Mouse (Mus musculus): ENCODE data around the gene Ubald2. TPM values are rescaled to one million over a fixed set of nuclear protein-coding genes. Genes with fewer than 3 reads are reported as not detected.

Ubald2 gene
- total RNA-seq (2014; rRNA removed) (16.1 and 16.6 TPM in 2 replicates), polyA plus RNA-seq (2012; rRNA removed) (45.7 and 72.0 TPM in 2 replicates)

DNA sequence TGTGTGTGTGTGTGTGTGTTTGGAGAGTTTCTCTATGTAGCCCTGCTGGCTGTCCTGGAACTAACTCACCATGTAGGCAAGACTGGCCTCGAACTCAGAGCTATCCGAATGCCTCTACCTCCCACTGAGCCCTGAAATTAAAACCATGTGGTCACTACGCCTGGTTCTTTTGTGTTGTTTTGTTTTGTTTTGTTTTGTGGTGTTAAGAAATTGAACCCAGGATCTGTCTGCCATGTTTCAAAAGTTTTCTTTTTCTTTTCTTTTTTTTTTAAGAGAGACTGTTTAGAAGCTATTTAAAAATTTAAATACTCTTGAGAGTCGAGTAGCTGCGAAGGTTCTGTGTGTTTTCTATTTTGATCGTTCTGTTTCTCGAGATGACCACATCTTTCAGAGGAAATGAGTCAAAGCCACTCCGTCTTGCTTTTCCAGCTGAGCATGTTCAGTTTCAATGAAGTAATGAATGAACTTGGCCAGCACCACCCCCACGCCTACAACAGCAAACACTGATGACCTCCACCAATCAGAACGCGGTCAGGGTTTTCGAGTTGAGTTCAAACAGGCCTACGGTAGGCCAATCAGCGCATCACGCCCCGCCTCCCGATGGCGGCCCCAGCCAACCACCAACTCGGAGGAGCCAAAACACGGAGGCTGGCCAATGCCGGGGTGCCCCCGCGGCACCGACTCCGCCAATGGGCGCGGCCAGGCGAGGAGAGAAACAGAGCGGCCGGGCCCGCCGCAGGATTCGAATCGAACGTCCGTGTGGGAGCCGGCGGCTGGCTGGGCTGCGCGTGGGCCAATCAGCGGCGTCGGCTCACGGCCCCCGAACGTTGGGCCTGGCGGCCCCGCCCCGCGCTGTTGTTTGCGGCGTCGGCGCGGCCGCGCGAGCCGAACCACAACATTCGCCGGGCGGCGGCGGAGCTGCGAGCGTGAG lies at the start of gene Ubald2:
Gene Ubald2, plus strand, starts transcription at position 739 of the 931 bp plus-strand sequence.
- Histone ChIP-seq H3K4me1 (ENCODE audit: control insufficient read depth, insufficient read depth, low read length) (peaks cover 8% of the 10 kb centered on the region; the same call in 1 of the 2 replicates), H3K27me3 (ENCODE audit: control insufficient read depth, insufficient read depth, low read length) (no peaks in the 10 kb centered on the region), H3K79me2 (ENCODE audit: control insufficient read depth, insufficient read depth, low read length) (no peaks in the 10 kb centered on the region), H3K4me3 (ENCODE audit: insufficient read depth, low read depth, low read length) (peak within 1 kb of the TSS; percentile 78), H3K36me3 (ENCODE audit: control insufficient read depth, insufficient read depth, low read length) (peaks cover 3% of the 10 kb centered on the region; the same call in 1 of the 2 replicates), H3K9ac (ENCODE audit: low read depth, low read length) (peak within 1 kb of the TSS; percentile 93), H3K27ac (replicated peaks; ENCODE audit: insufficient read depth, low read depth, low read length) (peak within 1 kb of the TSS; percentile 85)
- 3% methylated on average over 66 of the region's 66 CpGs for WGBS
- TF ChIP-seq POLR2A (IDR thresholded peaks at IDR 0.05; ENCODE audit: extremely low read depth, insufficient read depth, low read length) (peak; percentile 59; the same call in 1 of the 2 replicates), CTCF (IDR thresholded peaks at IDR 0.05; ENCODE audit: low read depth, low read length) (no peak)
- DNase-seq (ENCODE audit: extremely low read depth, low read depth, low spot score), result peak; percentile 98

DNA sequence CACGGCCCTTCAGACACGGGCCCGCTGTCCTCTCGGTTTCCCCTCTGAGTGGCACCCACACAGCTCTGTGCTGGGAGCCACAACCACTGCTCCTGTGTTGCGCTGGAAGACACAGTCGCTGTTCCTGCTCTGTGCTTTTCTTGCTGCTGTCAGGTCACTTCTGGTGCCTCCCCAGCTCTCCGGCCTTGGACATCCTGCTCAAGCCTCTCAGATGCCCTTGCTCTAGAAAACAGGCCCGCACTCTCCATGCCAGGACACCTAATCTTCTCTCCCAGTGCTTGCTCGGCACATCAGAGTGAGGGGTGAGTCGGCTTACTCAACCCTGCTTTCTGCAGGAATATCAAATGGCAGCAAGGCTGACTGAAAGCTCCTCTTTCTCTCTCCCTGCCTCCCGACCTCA lies 49.7 kb upstream of the Ubald2 start:
- Histone ChIP-seq H3K36me3 (ENCODE audit: control insufficient read depth, insufficient read depth, low read length) (no peaks in the 10 kb centered on the region), H3K27ac (replicated peaks; ENCODE audit: insufficient read depth, low read depth, low read length) (no peak overlapping the region), H3K4me3 (ENCODE audit: insufficient read depth, low read depth, low read length) (no peak overlapping the region), H3K79me2 (ENCODE audit: control insufficient read depth, insufficient read depth, low read length) (no peaks in the 10 kb centered on the region), H3K4me1 (ENCODE audit: control insufficient read depth, insufficient read depth, low read length) (no peaks in the 10 kb centered on the region), H3K9ac (ENCODE audit: low read depth, low read length) (no peak overlapping the region), H3K27me3 (ENCODE audit: control insufficient read depth, insufficient read depth, low read length) (no peaks in the 10 kb centered on the region)
- DNase-seq (ENCODE audit: extremely low read depth, low read depth, low spot score), result no peak
- TF ChIP-seq CTCF (IDR thresholded peaks at IDR 0.05; ENCODE audit: low read depth, low read length) (no peak), POLR2A (IDR thresholded peaks at IDR 0.05; ENCODE audit: extremely low read depth, insufficient read depth, low read length) (no peak)
- WGBS, result 89% methylated on average over 11 of the region's 11 CpGs

DNA sequence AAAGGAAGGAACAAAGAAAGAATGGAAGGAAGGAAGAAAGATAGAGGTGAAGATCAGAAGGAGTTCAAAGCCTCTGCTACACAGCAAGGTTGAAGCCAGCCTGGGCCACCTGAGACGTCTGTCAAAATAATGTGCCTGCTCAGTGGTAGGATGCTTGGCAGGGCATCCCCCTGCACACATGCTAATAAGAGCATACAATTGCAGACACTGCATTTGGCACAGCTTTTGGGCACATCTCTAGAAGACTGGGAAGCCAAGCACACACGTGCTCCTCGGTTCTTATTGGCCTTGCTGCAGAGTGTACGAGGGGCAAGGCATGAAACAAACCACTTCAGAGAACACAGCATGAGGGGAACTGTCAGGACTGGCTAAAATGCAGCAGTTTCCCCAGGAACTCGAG lies 47.9 kb upstream of the Ubald2 start:
- Histone ChIP-seq H3K9ac (ENCODE audit: low read depth, low read length) (no peak overlapping the region), H3K27me3 (ENCODE audit: control insufficient read depth, insufficient read depth, low read length) (no peaks in the 10 kb centered on the region), H3K79me2 (ENCODE audit: control insufficient read depth, insufficient read depth, low read length) (no peaks in the 10 kb centered on the region), H3K27ac (replicated peaks; ENCODE audit: insufficient read depth, low read depth, low read length) (no peak overlapping the region), H3K4me3 (ENCODE audit: insufficient read depth, low read depth, low read length) (no peak overlapping the region), H3K36me3 (ENCODE audit: control insufficient read depth, insufficient read depth, low read length) (no peaks in the 10 kb centered on the region), H3K4me1 (ENCODE audit: control insufficient read depth, insufficient read depth, low read length) (no peaks in the 10 kb centered on the region)
- DNase-seq (ENCODE audit: extremely low read depth, low read depth, low spot score), result no peak
- 83% methylated on average over 5 of the region's 5 CpGs for WGBS
- TF ChIP-seq POLR2A (IDR thresholded peaks at IDR 0.05; ENCODE audit: extremely low read depth, insufficient read depth, low read length), result no peak
- no peak for TF ChIP-seq CTCF (IDR thresholded peaks at IDR 0.05; ENCODE audit: low read depth, low read length)

DNA sequence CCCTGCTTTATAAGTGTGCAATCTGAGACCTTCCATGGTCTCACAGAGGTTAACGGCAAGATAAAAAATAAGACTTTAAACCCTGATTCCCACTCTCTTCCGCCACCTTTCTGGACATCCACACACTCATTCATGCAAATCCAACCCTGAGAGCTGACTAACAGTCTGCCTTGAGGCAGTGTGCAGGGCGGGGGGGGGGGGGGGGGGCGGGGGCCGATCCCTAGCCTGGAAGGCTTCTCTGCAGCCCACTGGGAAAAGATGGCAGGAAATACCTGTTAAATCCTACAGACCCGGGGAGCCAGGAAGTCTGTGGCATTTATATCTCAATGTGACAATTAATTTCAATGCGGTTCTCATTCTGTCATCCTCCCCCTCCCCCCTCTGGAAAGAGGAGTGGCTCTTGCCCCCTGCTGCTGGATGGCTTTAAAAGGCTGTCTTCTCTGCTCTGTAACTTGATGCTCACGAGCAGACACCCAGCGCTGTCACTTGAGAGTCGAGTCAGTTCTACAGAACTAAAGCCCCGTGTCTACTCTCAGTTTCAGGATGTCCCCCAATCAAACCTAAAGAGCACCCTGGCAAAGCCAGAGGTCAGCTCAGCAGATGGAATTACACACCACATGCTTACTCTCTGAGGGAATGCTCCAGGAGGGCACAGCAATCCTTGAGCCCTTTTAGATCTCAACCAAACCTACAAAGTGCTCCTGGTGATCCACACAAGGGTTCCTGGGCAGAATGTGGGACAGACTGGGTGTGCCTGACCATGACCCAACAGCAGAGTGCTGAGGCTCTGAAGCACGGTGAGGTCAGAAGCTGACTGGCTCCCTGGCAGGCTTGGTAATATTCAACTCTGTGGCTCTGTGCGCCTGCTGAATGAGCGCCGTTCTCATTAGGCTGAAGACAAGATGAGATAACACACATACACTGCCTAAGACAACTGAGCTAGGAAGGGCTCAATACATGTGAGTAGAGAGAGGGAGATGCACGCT lies 46.5 kb upstream of the Ubald2 start:
- Histone ChIP-seq H3K27ac (replicated peaks; ENCODE audit: insufficient read depth, low read depth, low read length) (no peak overlapping the region), H3K79me2 (ENCODE audit: control insufficient read depth, insufficient read depth, low read length) (no peaks in the 10 kb centered on the region), H3K36me3 (ENCODE audit: control insufficient read depth, insufficient read depth, low read length) (no peaks in the 10 kb centered on the region), H3K27me3 (ENCODE audit: control insufficient read depth, insufficient read depth, low read length) (no peaks in the 10 kb centered on the region), H3K4me1 (ENCODE audit: control insufficient read depth, insufficient read depth, low read length) (no peaks in the 10 kb centered on the region), H3K4me3 (ENCODE audit: insufficient read depth, low read depth, low read length) (no peak overlapping the region), H3K9ac (ENCODE audit: low read depth, low read length) (no peak overlapping the region)
- TF ChIP-seq CTCF (IDR thresholded peaks at IDR 0.05; ENCODE audit: low read depth, low read length), result no peak
- TF ChIP-seq POLR2A (IDR thresholded peaks at IDR 0.05; ENCODE audit: extremely low read depth, insufficient read depth, low read length), result no peak
- 23% methylated on average over 16 of the region's 16 CpGs for WGBS
- peak; percentile 30 for DNase-seq (ENCODE audit: extremely low read depth, low read depth, low spot score)

DNA sequence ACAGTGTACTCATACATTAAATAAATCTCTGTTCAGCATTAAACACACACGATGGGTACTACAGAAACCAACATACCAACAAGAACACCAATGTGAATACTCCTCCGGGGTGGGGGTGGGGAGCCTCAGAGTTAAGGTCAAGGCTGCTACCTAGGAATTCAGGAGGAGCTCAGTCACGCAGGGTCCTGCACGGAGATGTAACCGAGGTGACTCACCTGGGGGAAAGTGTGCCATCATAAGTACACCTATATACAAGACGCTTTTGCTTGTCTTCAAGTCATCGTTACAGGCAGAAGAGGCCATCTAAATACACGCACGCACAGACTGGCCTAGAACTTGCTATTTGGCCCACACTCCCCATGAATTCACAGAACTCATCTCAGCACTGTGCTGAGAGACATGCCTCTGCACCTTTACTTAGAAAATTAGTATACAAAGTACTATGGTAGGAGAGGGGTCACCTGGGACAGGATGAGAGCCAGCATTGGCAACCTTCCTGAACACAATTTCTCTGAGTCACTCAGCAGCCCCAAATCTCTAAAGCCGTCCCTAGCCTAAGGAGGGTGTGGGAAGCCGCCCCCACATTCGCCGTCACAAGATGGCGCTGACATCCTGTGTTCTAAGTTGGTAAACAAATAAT lies 44.9 kb upstream of the Ubald2 start:
- WGBS, result 54% methylated on average over 14 of the region's 14 CpGs

More for the DNA sequence above, 44.9 kb upstream of the Ubald2 start:
- no peaks in the 10 kb centered on the region for H3K79me2 ChIP-seq (ENCODE audit: control insufficient read depth, insufficient read depth, low read length)
- peak; percentile 57 for DNase-seq (ENCODE audit: extremely low read depth, low read depth, low spot score)
- H3K36me3 ChIP-seq (ENCODE audit: control insufficient read depth, insufficient read depth, low read length), result no peaks in the 10 kb centered on the region
- TF ChIP-seq POLR2A (IDR thresholded peaks at IDR 0.05; ENCODE audit: extremely low read depth, insufficient read depth, low read length), result no peak
- peak; percentile 19; the same call in 1 of the 2 replicates for TF ChIP-seq CTCF (IDR thresholded peaks at IDR 0.05; ENCODE audit: low read depth, low read length)
- H3K27me3 ChIP-seq (ENCODE audit: control insufficient read depth, insufficient read depth, low read length), result no peaks in the 10 kb centered on the region
- 0 out of 2 replicates have a peak overlapping the region, but pooled peaks have one; percentile 7 for H3K27ac ChIP-seq (replicated peaks; ENCODE audit: insufficient read depth, low read depth, low read length)
- no peaks in the 10 kb centered on the region for H3K4me1 ChIP-seq (ENCODE audit: control insufficient read depth, insufficient read depth, low read length)
- no peak overlapping the region for H3K9ac ChIP-seq (ENCODE audit: low read depth, low read length)
- no peak overlapping the region; the same call in 1 of the 2 replicates for H3K4me3 ChIP-seq (ENCODE audit: insufficient read depth, low read depth, low read length)
